Mouse (Mus musculus): ENCODE results near the gene Sez6l.

DNA sequence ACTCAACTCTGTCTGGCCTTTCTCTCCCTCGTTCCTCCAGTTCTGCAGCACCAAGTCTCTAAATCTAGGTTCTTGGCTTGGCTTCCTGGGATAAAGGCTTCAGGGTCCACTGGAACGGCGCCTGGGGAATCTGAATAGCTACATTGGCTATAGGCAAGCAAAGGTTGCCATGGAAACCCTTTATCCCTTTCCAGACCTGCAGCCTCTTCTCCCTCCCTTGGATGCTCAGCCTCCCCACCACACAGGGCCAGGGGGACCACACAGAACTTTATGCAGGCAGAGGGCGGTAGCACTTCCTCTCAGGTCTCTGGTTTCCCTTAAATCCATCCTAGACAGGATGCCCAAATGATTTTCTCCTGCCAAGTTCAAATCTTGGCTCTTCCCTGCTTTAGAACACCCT lies 71.4 kb downstream of the Sez6l start:
- TF ChIP-seq CTCF (IDR thresholded peaks at IDR 0.05; ENCODE audit: borderline replicate concordance, insufficient read depth, low read length), result no peak
- no peak for TF ChIP-seq POLR2A (IDR thresholded peaks at IDR 0.05; ENCODE audit: low read depth, low read length)
